Mouse (Mus musculus) neural tube, embryonic 15.5 days (tissue): ENCODE data around the gene Adam19. TPM values are rescaled to one million over a fixed set of nuclear protein-coding genes. Genes with fewer than 3 reads are reported as not detected.

Experiments
- ATAC-seq: fragments of 200-750 bp; cut with Nextera tagmentation; 2 replicates; pipeline ENCODE4 v1.8.0; 2017; ENCODE audit warnings: mild to moderate bottlenecking, moderate TSS enrichment, moderate library complexity; ENCODE audit not compliant: low FRiP score
- H3K27ac ChIP-seq: fragments of 300-500 bp; sonication (generic); replicated peaks from 2 replicates; pipeline ENCODE4 v1.5.1; 2015; ENCODE audit warnings: mild to moderate bottlenecking, inconsistent platforms
- H3K27me3 ChIP-seq: fragments of 300-500 bp; sonication (generic); replicated peaks from 2 replicates; pipeline ENCODE4 v1.6.1; 2015; ENCODE audit warnings: inconsistent platforms
- H3K36me3 ChIP-seq: fragments of 300-500 bp; sonication (generic); 2 replicates; pipeline ENCODE4 v1.6.1; 2015; ENCODE audit warnings: inconsistent platforms
- H3K4me1 ChIP-seq: fragments of 300-500 bp; sonication (generic); 2 replicates; pipeline ENCODE4 v1.6.1; 2015; ENCODE audit warnings: inconsistent platforms
- H3K4me2 ChIP-seq: fragments of 300-500 bp; sonication (generic); 2 replicates; pipeline ENCODE4 v1.6.1; 2015; ENCODE audit warnings: inconsistent platforms, mild to moderate bottlenecking, moderate library complexity
- H3K4me3 ChIP-seq: fragments of 300-500 bp; sonication (generic); replicated peaks from 2 replicates; pipeline ENCODE4 v1.5.1; 2015; ENCODE audit warnings: mild to moderate bottlenecking, inconsistent platforms
- H3K9ac ChIP-seq: fragments of 300-500 bp; sonication (generic); replicated peaks from 2 replicates; pipeline ENCODE4 v1.6.1; 2015; ENCODE audit warnings: mild to moderate bottlenecking, inconsistent platforms
- H3K9me3 ChIP-seq: fragments of 300-500 bp; sonication (generic); replicated peaks from 2 replicates; pipeline ENCODE4 v1.6.1; 2016; ENCODE audit warnings: inconsistent platforms
- WGBS: fragments of 180-500 bp; shearing (Covaris S2); methylation state at CpG from one replicate; pipeline ENCODE4 v1.1.7; 2015; ENCODE audit warnings: mixed read lengths; 5-methylcytosine and 5-hydroxymethylcytosine counted together
- polyA plus RNA-seq: library from polyadenylated mRNA; unstranded; fragments of >200 nt; fragmentation: Nextera tagmentation; extraction: Ambion mirVana; gene quantifications from 2 replicates; pipeline ENCODE4 v1.2.1, GENCODE M21; 2015

The Adam19 gene
- polyA plus RNA-seq: 13.7 and 16.8 TPM in 2 replicates

DNA sequence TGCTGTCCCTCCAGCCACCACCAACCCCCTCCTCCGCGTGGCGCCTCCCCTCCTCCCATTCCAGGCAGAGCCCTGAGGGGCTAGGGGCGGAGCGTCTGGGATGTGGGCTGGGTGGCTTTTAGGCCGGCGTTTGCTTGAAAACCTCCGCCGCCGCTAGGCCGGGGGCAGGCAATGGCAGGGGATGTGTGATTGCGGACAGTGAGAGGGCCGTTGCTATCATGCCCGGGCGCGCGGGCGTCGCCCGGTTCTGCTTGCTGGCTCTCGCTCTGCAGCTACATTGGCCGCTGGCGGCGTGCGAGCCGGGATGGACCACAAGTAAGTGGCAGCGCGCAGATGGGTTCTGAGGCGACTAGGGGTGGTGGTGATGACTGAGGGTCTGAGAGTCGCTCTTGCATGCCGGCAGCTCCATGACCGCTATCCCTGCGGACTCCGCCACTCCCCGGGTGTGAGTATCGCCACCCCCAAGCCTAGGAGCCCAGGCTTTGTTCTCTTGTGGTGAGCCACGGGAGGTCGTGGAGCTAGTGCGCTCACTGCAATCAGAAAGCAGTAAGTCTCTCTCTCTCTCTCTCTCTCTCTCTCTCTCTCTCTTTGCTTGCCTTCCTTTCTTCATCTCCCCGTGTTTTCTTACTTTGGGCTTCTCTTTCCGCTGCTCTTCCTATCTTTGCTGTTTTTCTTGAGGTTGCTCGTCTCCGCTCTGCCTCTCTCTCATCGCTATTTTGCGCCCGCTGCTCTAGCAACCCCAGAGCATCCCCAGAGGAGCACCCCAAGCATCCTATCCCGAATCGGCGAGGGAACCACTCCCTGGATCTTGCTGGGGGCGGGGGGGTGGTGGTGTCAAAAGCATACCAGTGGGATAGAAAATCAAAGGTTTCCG is at the start of gene Adam19:
Gene Adam19 (plus strand): TSS at position 97 of the 874 bp plus-strand sequence.
- Histone ChIP-seq H3K4me1 (peaks cover 26% of the 10 kb centered on the region), H3K9ac (peak within 1 kb of the TSS; percentile 81), H3K4me2 (peak within 1 kb of the TSS; percentile 68), H3K27me3 (no peaks in the 10 kb centered on the region), H3K9me3 (no peaks in the 10 kb centered on the region), H3K36me3 (peaks cover 4% of the 10 kb centered on the region; the same call in 1 of the 2 replicates), H3K4me3 (peak within 1 kb of the TSS; percentile 64), H3K27ac (peak within 1 kb of the TSS; percentile 92)
- WGBS: under 1% methylated on average over 50 of the region's 51 CpGs
- peak; percentile 90 for ATAC-seq

DNA sequence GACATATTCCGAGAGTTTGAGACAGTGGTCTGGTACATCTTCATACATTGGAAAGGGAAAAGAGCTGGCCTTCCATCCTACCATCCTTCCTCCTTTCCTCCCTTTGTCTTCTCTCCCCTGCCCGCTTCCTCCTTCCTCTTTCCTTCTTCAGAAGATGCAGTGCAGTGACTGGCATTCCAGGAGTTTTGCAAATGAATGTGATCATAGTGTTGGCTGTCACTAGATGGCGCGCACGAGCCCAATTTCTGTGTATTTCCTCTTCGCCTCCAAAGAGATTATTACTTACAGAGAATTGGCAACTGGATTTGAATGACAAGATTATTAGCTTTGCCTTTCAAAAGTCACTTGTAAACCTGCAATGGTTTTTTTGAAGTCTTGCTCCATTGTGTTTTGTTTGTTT is 39.7 kb upstream of the Adam19 start:
- Histone ChIP-seq H3K4me1 (no peaks in the 10 kb centered on the region), H3K27ac (no peak overlapping the region), H3K4me3 (no peak overlapping the region), H3K27me3 (no peaks in the 10 kb centered on the region), H3K4me2 (no peak overlapping the region), H3K9me3 (no peaks in the 10 kb centered on the region), H3K9ac (no peak overlapping the region), H3K36me3 (no peaks in the 10 kb centered on the region)
- ATAC-seq: no peak; the same call in 1 of the 2 replicates
- WGBS: 19% methylated on average over 6 of the region's 6 CpGs

DNA sequence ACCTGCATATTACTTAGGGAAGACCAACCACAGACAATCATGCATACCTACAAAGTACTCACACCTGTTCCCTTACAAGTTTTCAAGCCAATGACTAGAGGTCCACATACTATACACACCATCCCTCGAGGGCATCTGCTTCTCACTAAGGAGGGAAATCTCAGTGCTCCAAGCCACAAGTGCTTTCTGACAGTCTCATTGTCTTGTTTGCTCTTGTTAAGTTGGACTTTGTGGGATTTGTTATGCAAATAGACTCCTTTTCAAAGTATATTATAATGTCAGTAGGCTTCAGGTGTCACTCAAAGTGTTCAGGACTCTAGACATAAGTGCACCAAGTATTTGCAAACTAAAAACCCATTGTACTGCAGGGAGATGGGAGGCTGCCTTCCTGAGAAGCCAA is 35.5 kb upstream of the Adam19 start:
- H3K9me3 ChIP-seq: no peaks in the 10 kb centered on the region
- no peak overlapping the region for H3K9ac ChIP-seq
- no peak overlapping the region for H3K4me3 ChIP-seq
- no peak overlapping the region for H3K27ac ChIP-seq
- H3K27me3 ChIP-seq: no peaks in the 10 kb centered on the region
- 86% methylated on average over 1 of the region's 1 CpGs for WGBS
- H3K4me2 ChIP-seq: no peak overlapping the region
- ATAC-seq: no peak
- no peaks in the 10 kb centered on the region for H3K36me3 ChIP-seq
- no peaks in the 10 kb centered on the region for H3K4me1 ChIP-seq

- H3K4me3 ChIP-seq: no peak overlapping the region
- no peak overlapping the region for H3K4me2 ChIP-seq
- no peak for ATAC-seq
- no peak overlapping the region for H3K9ac ChIP-seq
- no peaks in the 10 kb centered on the region for H3K36me3 ChIP-seq
- H3K27me3 ChIP-seq: no peaks in the 10 kb centered on the region
- no peaks in the 10 kb centered on the region for H3K4me1 ChIP-seq
- no peak overlapping the region for H3K27ac ChIP-seq
- no peaks in the 10 kb centered on the region for H3K9me3 ChIP-seq
Observed at GRCm38 (mm10) chr11:46021850-46022249, 33.9 kb upstream of the Adam19 start.

DNA sequence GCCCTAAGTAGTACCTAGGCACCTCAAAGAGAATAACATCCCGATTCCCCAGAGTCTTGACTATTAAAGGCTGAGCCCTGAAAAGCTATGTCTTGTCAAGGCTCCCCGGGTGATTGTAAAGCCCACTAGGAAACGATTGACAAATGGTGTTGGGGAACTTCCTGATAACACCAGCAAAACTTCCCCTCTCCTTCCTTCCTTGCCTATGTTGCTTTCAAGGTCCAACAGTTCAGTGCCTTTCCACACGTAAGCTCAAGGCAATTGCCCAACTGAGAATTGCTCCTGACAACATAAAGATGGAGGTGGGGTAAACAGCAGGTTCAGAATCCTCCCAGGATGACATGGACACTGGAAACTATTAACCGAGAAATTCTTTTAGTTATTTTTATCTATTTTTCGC is 32.8 kb upstream of the Adam19 start:
- WGBS: 83% methylated on average over 6 of the region's 6 CpGs
- no peaks in the 10 kb centered on the region for H3K9me3 ChIP-seq
- no peak for ATAC-seq
- H3K27ac ChIP-seq: no peak overlapping the region
- H3K4me3 ChIP-seq: no peak overlapping the region
- no peak overlapping the region for H3K4me2 ChIP-seq
- no peaks in the 10 kb centered on the region for H3K36me3 ChIP-seq
- no peak overlapping the region for H3K9ac ChIP-seq
- no peaks in the 10 kb centered on the region for H3K4me1 ChIP-seq
- no peaks in the 10 kb centered on the region for H3K27me3 ChIP-seq

DNA sequence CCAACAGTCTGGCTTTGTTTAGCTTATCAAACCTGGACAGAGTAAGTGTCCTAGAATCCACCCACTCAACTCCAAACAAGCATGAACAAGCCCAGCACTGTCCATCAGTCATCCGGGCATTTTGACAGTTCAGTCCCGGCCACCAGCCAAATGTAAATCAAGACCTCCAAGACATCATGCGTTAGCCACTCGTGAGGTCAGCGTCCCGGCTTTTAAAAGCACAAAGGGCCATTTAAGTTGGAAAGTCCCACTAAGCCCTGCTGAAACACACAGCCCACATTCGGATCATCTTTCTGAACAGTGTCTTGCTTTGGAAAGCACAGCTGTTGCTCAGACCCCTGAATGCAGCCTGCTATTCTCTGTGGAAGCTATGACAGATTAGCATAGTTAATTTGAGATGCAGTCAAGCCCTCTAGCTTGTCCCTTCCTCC is 29.8 kb upstream of the Adam19 start:
- H3K9me3 ChIP-seq: no peaks in the 10 kb centered on the region
- no peak for ATAC-seq
- peaks cover 9% of the 10 kb centered on the region; the same call in 1 of the 2 replicates for H3K4me1 ChIP-seq
- H3K9ac ChIP-seq: no peak overlapping the region
- no peak overlapping the region for H3K4me2 ChIP-seq
- H3K27me3 ChIP-seq: no peaks in the 10 kb centered on the region
- H3K27ac ChIP-seq: no peak overlapping the region
- H3K36me3 ChIP-seq: no peaks in the 10 kb centered on the region
- H3K4me3 ChIP-seq: no peak overlapping the region
- 63% methylated on average over 7 of the region's 7 CpGs for WGBS

GRCm38 (mm10) chr11:46027952-46028814 is 27.6 kb upstream of the Adam19 start:
- Histone ChIP-seq H3K27me3 (no peaks in the 10 kb centered on the region), H3K4me3 (no peak overlapping the region), H3K4me1 (peaks cover 9% of the 10 kb centered on the region; the same call in 1 of the 2 replicates), H3K9ac (no peak overlapping the region), H3K4me2 (no peak overlapping the region), H3K36me3 (no peaks in the 10 kb centered on the region), H3K9me3 (no peaks in the 10 kb centered on the region), H3K27ac (no peak overlapping the region)
- WGBS: 92% methylated on average over 6 of the region's 6 CpGs
- ATAC-seq: no peak

DNA sequence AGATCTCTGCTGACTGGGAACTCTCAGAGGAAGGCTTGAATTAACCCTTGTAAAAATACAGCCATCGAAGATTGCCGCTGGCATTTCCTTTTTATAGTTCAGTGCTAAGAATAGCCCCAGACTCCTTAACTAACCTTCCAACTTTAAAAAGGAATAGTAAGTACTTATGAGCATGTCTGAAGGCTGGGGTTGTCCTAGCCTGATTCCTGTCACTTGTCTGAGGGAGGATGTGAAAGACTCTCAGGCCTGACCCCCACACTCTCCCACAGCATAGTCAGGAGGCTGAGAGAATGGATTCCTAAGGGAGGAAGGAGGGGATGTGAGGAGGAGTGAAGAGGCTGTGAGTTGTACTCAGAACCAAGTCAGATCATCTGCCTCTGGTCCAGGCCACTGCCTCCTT is 26.3 kb upstream of the Adam19 start:
- H3K27me3 ChIP-seq: no peaks in the 10 kb centered on the region
- peak overlapping the region; percentile 45; the same call in 1 of the 2 replicates for H3K27ac ChIP-seq
- 69% methylated on average over 2 of the region's 2 CpGs for WGBS
- H3K4me2 ChIP-seq: no peak overlapping the region
- peaks cover 9% of the 10 kb centered on the region; the same call in 1 of the 2 replicates for H3K4me1 ChIP-seq
- H3K36me3 ChIP-seq: no peaks in the 10 kb centered on the region
- H3K4me3 ChIP-seq: no peak overlapping the region
- no peaks in the 10 kb centered on the region for H3K9me3 ChIP-seq
- H3K9ac ChIP-seq: no peak overlapping the region
- no peak for ATAC-seq

- no peak overlapping the region for H3K27ac ChIP-seq
- H3K27me3 ChIP-seq: no peaks in the 10 kb centered on the region
- no peak overlapping the region for H3K4me2 ChIP-seq
- no peak overlapping the region for H3K9ac ChIP-seq
- H3K36me3 ChIP-seq: no peaks in the 10 kb centered on the region
- no peaks in the 10 kb centered on the region for H3K9me3 ChIP-seq
- peak; percentile 65; the same call in 1 of the 2 replicates for ATAC-seq
- no peak overlapping the region for H3K4me3 ChIP-seq
- H3K4me1 ChIP-seq: peaks cover 9% of the 10 kb centered on the region; the same call in 1 of the 2 replicates
- 54% methylated on average over 2 of the region's 2 CpGs for WGBS
Observed at GRCm38 (mm10) chr11:46030026-46030425, 25.8 kb upstream of the Adam19 start.

DNA sequence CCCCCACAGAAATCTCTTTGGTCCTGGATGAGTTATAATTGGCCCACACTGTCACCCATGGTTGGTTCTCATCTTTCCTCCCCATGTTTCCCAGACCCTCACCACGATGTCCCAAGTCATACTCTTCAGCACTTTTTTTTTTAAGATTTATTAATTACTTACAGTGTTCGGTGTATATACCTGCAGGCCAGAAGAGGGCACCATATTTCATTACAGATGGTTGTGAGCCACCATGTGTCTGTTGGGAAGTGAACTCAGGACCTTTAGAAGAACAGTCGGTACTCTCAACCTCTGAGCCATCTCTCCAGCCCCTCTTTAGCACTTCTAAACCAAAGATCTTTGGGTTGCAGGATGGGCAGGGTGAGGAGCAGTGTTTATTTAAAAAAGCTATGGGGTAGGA is 24.3 kb upstream of the Adam19 start:
- no peak overlapping the region for H3K27ac ChIP-seq
- no peaks in the 10 kb centered on the region for H3K27me3 ChIP-seq
- H3K4me3 ChIP-seq: no peak overlapping the region
- no peak overlapping the region for H3K9ac ChIP-seq
- H3K36me3 ChIP-seq: no peaks in the 10 kb centered on the region
- H3K4me1 ChIP-seq: peaks cover 9% of the 10 kb centered on the region; the same call in 1 of the 2 replicates
- no peak for ATAC-seq
- no peak overlapping the region for H3K4me2 ChIP-seq
- H3K9me3 ChIP-seq: no peaks in the 10 kb centered on the region
- WGBS: 71% methylated on average over 3 of the region's 3 CpGs

- no peak overlapping the region for H3K4me3 ChIP-seq
- no peaks in the 10 kb centered on the region for H3K27me3 ChIP-seq
- H3K4me2 ChIP-seq: no peak overlapping the region
- no peak overlapping the region for H3K27ac ChIP-seq
- no peak for ATAC-seq
- 90% methylated on average over 7 of the region's 7 CpGs for WGBS
- H3K9ac ChIP-seq: no peak overlapping the region
- H3K4me1 ChIP-seq: peaks cover 9% of the 10 kb centered on the region; the same call in 1 of the 2 replicates
- no peaks in the 10 kb centered on the region for H3K9me3 ChIP-seq
- H3K36me3 ChIP-seq: no peaks in the 10 kb centered on the region
Observed at GRCm38 (mm10) chr11:46032956-46033355, 22.8 kb upstream of the Adam19 start.
